Mouse (Mus musculus) C2C12 (cell line): ENCODE measurements around the gene Rhoa.
"Not testable (repeated sequence)": the region's sequence is repeated elsewhere in the genome, so short reads cannot be mapped to it uniquely, and the experiment has no call there.

ENCODE experiments used
- CEBPB ChIP-seq: IDR thresholded peaks from one replicate; pipeline ENCODE4 v1.6.1; 2011; ENCODE audit warnings: low read depth, mild to moderate bottlenecking, control low read depth, moderate library complexity
- CTCF ChIP-seq: IDR thresholded peaks from one replicate; pipeline ENCODE4 v1.5.1; 2011; ENCODE audit not compliant: control insufficient read depth, insufficient read depth, insufficient read length
- FOSL1 ChIP-seq: IDR thresholded peaks from one replicate; pipeline ENCODE4 v1.8.0; 2011; ENCODE audit warnings: mild to moderate bottlenecking, low read length; ENCODE audit not compliant: poor library complexity, insufficient read depth, severe bottlenecking
- MAX ChIP-seq: IDR thresholded peaks from one replicate; pipeline ENCODE4 v1.6.1; 2011; ENCODE audit warnings: mild to moderate bottlenecking, control low read depth
- MYOD1 ChIP-seq: IDR thresholded peaks from one replicate; pipeline ENCODE4 v1.6.1; 2011; ENCODE audit warnings: low read depth; ENCODE audit not compliant: control insufficient read depth, insufficient read length
- MYOG ChIP-seq: IDR thresholded peaks from one replicate; pipeline ENCODE4 v1.6.1; 2011; ENCODE audit not compliant: control insufficient read depth, insufficient read length; ENCODE audit errors: extremely low read depth

GRCm38 (mm10) chr9:108287526-108288238 lies 18.2 kb upstream of the Rhoa start:
- TF ChIP-seq MAX, CTCF, CEBPB, MYOD1, MYOG, FOSL1: not testable (repeated sequence)
